ENCODE assay signal across 23 mouse cellular contexts in genomic region chr5:68810017-68810416, GRCm38 (mm10).
DNase-seq lines count a peak whose midpoint lies in the region; ATAC-seq and TF ChIP-seq lines count a peak whose summit lies in the region.
"Had no signal": no experiment of that assay in that cellular context is flagged by ENCODE, and none has a peak within 500 bp of the region (broad histone marks: within the 10 kb centered on the region; RNA-seq: fewer than 3 reads in every experiment).

No protein-coding gene starts in this region.

- TF ChIP-seq CTCF in lung, embryonic 14.5 days (IDR thresholded peaks at IDR 0.05; ENCODE audit: low read depth) = no peak

- no peaks in the 10 kb centered on the region for H3K36me3 ChIP-seq in kidney, embryonic 15.5 days
- no peaks in the 10 kb centered on the region for H3K36me3 ChIP-seq in lung, embryonic 14.5 days (ENCODE audit: insufficient read depth)
- H3K36me3 ChIP-seq in stomach, embryonic 16.5 days (ENCODE audit: control insufficient read depth, insufficient read depth, low read length) = no peaks in the 10 kb centered on the region
- H3K36me3 ChIP-seq: embryonic facial prominence, embryonic 13.5 days; embryonic facial prominence, embryonic 15.5 days; forebrain, embryonic 10.5 days; forebrain, embryonic 12.5 days had no signal

- H3K4me1 ChIP-seq in kidney, embryonic 15.5 days = no peaks in the 10 kb centered on the region
- no peaks in the 10 kb centered on the region for H3K4me1 ChIP-seq in lung, embryonic 14.5 days (ENCODE audit: insufficient read depth)
- H3K4me1 ChIP-seq in stomach, embryonic 16.5 days (ENCODE audit: control insufficient read depth, insufficient read depth, low read length) = no peaks in the 10 kb centered on the region
- H3K4me1 ChIP-seq: embryonic facial prominence, embryonic 13.5 days; embryonic facial prominence, embryonic 15.5 days; forebrain, embryonic 10.5 days; forebrain, embryonic 12.5 days had no signal

- no peak overlapping the region for H3K27ac ChIP-seq in kidney, embryonic 15.5 days
- H3K27ac ChIP-seq in lung, embryonic 14.5 days (ENCODE audit: low read depth) = no peak overlapping the region
- H3K27ac ChIP-seq in stomach, embryonic 16.5 days (ENCODE audit: low read length) = no peak overlapping the region
- H3K27ac ChIP-seq: embryonic facial prominence, embryonic 13.5 days; embryonic facial prominence, embryonic 15.5 days; forebrain, embryonic 10.5 days; forebrain, embryonic 12.5 days had no signal

- 0 out of 2 replicates have a peak, but pooled peaks have one; percentile 25 for ATAC-seq in kidney, embryonic 15.5 days (replicated peaks; ENCODE audit: low FRiP score)
- ATAC-seq in lung, embryonic 14.5 days (ENCODE audit: insufficient read depth) = no peak
- peak; percentile 56; the same call in 1 of the 2 replicates for ATAC-seq in stomach, embryonic 16.5 days (ENCODE audit: insufficient read depth, low FRiP score)
- ATAC-seq: forebrain, embryonic 14.5 days; forebrain, embryonic 16.5 days had no signal

- no peak overlapping the region for H3K9ac ChIP-seq in kidney, embryonic 15.5 days
- H3K9ac ChIP-seq in lung, embryonic 14.5 days = no peak overlapping the region
- no peak overlapping the region for H3K9ac ChIP-seq in stomach, embryonic 16.5 days (ENCODE audit: low read length)
- H3K9ac ChIP-seq: embryonic facial prominence, embryonic 13.5 days; embryonic facial prominence, embryonic 15.5 days; forebrain, embryonic 12.5 days had no signal

- no peak overlapping the region for H3K4me2 ChIP-seq in kidney, embryonic 15.5 days
- H3K4me2 ChIP-seq in lung, embryonic 14.5 days = no peak overlapping the region
- H3K4me2 ChIP-seq in stomach, embryonic 16.5 days (ENCODE audit: low read depth, low read length) = no peak overlapping the region
- H3K4me2 ChIP-seq: embryonic facial prominence, embryonic 13.5 days; embryonic facial prominence, embryonic 15.5 days; forebrain, embryonic 12.5 days had no signal

- H3K27me3 ChIP-seq in kidney, embryonic 15.5 days = no peaks in the 10 kb centered on the region
- no peaks in the 10 kb centered on the region for H3K27me3 ChIP-seq in lung, embryonic 14.5 days (ENCODE audit: insufficient read depth, low read length)
- H3K27me3 ChIP-seq in stomach, embryonic 16.5 days (ENCODE audit: control insufficient read depth, insufficient read depth, low read length) = no peaks in the 10 kb centered on the region
- H3K27me3 ChIP-seq: embryonic facial prominence, embryonic 13.5 days; embryonic facial prominence, embryonic 15.5 days; forebrain, embryonic 12.5 days had no signal

- no peak for DNase-seq in kidney, postnatal 25 days
- DNase-seq in lung, embryonic 14.5 days = peak; percentile 5
- DNase-seq in lung, adult 18-20 months = no peak
- peak; percentile 9 for DNase-seq in mesoderm, embryonic 11.5 days (ENCODE audit: low read depth, low spot score)
- no peak for DNase-seq in adrenal gland, adult 2 months
- DNase-seq: adrenal gland, postnatal 10 days; adrenal gland, postnatal 25 days; cerebellum, adult 11 months; cerebellum, adult 18-20 months; cerebellum, adult 8-10 months; cerebellum, adult 9-11 months; cerebellum, postnatal 14 days; cerebellum, postnatal 36 days; embryo, embryonic 11 days had no signal

- no peak overlapping the region for H3K4me3 ChIP-seq in kidney, embryonic 15.5 days (replicated peaks)
- H3K4me3 ChIP-seq in lung, embryonic 14.5 days (ENCODE audit: low read depth, low read length) = no peak overlapping the region
- H3K4me3 ChIP-seq in stomach, embryonic 16.5 days (replicated peaks; ENCODE audit: low read length) = no peak overlapping the region
- H3K4me3 ChIP-seq: embryonic facial prominence, embryonic 13.5 days; embryonic facial prominence, embryonic 15.5 days; erythroblast, embryonic 14.5 days; forebrain, embryonic 10.5 days; forebrain, embryonic 12.5 days had no signal

- no peaks in the 10 kb centered on the region for H3K9me3 ChIP-seq in kidney, embryonic 15.5 days (replicated peaks)
- H3K9me3 ChIP-seq in lung, embryonic 14.5 days (ENCODE audit: low read depth, low read length) = no peaks in the 10 kb centered on the region
- H3K9me3 ChIP-seq in stomach, embryonic 16.5 days (replicated peaks; ENCODE audit: control insufficient read depth, low read length) = no peaks in the 10 kb centered on the region
- H3K9me3 ChIP-seq: embryonic facial prominence, embryonic 13.5 days; embryonic facial prominence, embryonic 15.5 days; forebrain, embryonic 10.5 days; forebrain, embryonic 12.5 days had no signal

Comparison
In these comparisons a context has a peak if more than half of its experiments do, and no peak if none do; other contexts are left out.
1. DNase-seq: peak in lung, embryonic 14.5 days (single experiment) and mesoderm, embryonic 11.5 days (single experiment); none in kidney, postnatal 25 days (0 of 2), lung, adult 18-20 months (0 of 2) and adrenal gland, adult 2 months (single experiment).